Comparison of ENCODE assay signal across 10 mouse cellular contexts in the genomic region with DNA sequence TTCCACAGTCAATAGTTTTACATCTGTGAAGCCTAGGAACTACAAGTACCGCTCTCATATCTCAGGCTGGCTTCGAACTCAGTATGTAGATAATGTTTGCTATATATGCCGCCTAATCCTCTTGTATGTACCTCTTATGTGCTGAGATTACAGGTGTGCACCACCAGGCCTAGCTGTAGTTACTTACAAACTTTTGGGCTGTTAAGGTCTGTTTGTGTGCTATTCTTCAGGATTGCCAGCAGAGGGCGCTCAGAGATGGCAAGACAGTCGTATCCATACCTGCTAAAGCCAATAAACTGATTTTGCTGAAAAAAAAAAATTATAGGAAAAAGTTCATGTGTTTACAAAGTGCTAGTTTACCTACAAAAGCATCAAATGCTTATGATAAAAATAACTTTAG.
A peak's percentile ranks its signal among the peaks of the same experiment; 100 is the strongest.
DNase-seq lines count a peak whose midpoint lies in the region; ATAC-seq and TF ChIP-seq lines count a peak whose summit lies in the region.
"Had no signal": no experiment of that assay in that cellular context is flagged by ENCODE, and none has a peak within 500 bp of the region (broad histone marks: within the 10 kb centered on the region; RNA-seq: fewer than 3 reads in every experiment).

No protein-coding gene starts in this region.

- no peak overlapping the region for H3K27ac ChIP-seq in hindbrain, postnatal 0 days
- no peak overlapping the region for H3K27ac ChIP-seq in midbrain, embryonic 10.5 days (replicated peaks)
- H3K27ac ChIP-seq: embryonic facial prominence, embryonic 12.5 days; lung, embryonic 15.5 days had no signal

- no peaks in the 10 kb centered on the region for H3K4me1 ChIP-seq in hindbrain, postnatal 0 days (ENCODE audit: insufficient read depth, low read length)
- peaks cover 5% of the 10 kb centered on the region; the same call in 1 of the 2 replicates for H3K4me1 ChIP-seq in midbrain, embryonic 10.5 days
- H3K4me1 ChIP-seq: embryonic facial prominence, embryonic 12.5 days; lung, embryonic 15.5 days had no signal

- H3K27me3 ChIP-seq in hindbrain, postnatal 0 days (ENCODE audit: insufficient read depth, low read length): no peaks in the 10 kb centered on the region
- H3K27me3 ChIP-seq in midbrain, embryonic 10.5 days (ENCODE audit: low read depth, poor library complexity, severe bottlenecking): no peaks in the 10 kb centered on the region
- H3K27me3 ChIP-seq: embryonic facial prominence, embryonic 12.5 days; lung, embryonic 15.5 days had no signal

- no peak overlapping the region for H3K4me3 ChIP-seq in hindbrain, postnatal 0 days (ENCODE audit: low read length)
- no peak overlapping the region for H3K4me3 ChIP-seq in midbrain, embryonic 10.5 days
- H3K4me3 ChIP-seq: embryonic facial prominence, embryonic 12.5 days; lung, embryonic 15.5 days had no signal

- WGBS in hindbrain, postnatal 0 days: 28% methylated on average over 5 of the region's 5 CpGs
- WGBS in midbrain, embryonic 10.5 days: 29% methylated on average over 5 of the region's 5 CpGs

- intact Hi-C loops in heart, postnatal 14 days (cut with DNase I): loop anchor here (2.0 kb wide), 1 partner anchor 1022 kb away; no protein-coding TSS in a partner anchor
- intact Hi-C loops in heart, postnatal 25 days (cut with DNase I): loop anchor here (2.0 kb wide), 1 partner anchor 1022 kb away; no protein-coding TSS in a partner anchor

- DNase-seq in heart, postnatal 14 days: peak; percentile 26 to 34
- no peak for DNase-seq in heart, postnatal 25 days (ENCODE audit: low spot score)
- DNase-seq in 3T3-L1 (ENCODE audit: low read depth, low spot score): peak; percentile 64
- DNase-seq in R1 (ENCODE audit: low read depth, low spot score): peak; percentile 55
- peak; percentile 82 for DNase-seq in hindbrain, postnatal 0 days (ENCODE audit: low spot score)
- peak; percentile 32 for DNase-seq in midbrain, embryonic 10.5 days (ENCODE audit: low spot score)
- DNase-seq in testis, postnatal 10 days (ENCODE audit: low spot score): peak; percentile 66

- ATAC-seq in common myeloid progenitor, adult 5-6 weeks (replicated peaks; ENCODE audit: low read depth, poor library complexity, severe bottlenecking): peak; percentile 68
- 0 out of 2 replicates have a peak, but pooled peaks have one; percentile 51 for ATAC-seq in hindbrain, postnatal 0 days

- TF ChIP-seq CTCF in hindbrain, postnatal 0 days (IDR thresholded peaks at IDR 0.05; ENCODE audit: low read depth): peak; percentile 90

- H3K9ac ChIP-seq in hindbrain, postnatal 0 days (replicated peaks; ENCODE audit: low read length): no peak overlapping the region
- H3K9ac ChIP-seq: embryonic facial prominence, embryonic 12.5 days; lung, embryonic 15.5 days had no signal

- no peaks in the 10 kb centered on the region for H3K36me3 ChIP-seq in hindbrain, postnatal 0 days (ENCODE audit: insufficient read depth, low read length)
- H3K36me3 ChIP-seq in midbrain, embryonic 10.5 days: no peaks in the 10 kb centered on the region
- H3K36me3 ChIP-seq: embryonic facial prominence, embryonic 12.5 days; lung, embryonic 15.5 days had no signal

- no peaks in the 10 kb centered on the region for H3K9me3 ChIP-seq in hindbrain, postnatal 0 days (ENCODE audit: low read length)
- no peaks in the 10 kb centered on the region for H3K9me3 ChIP-seq in midbrain, embryonic 10.5 days (replicated peaks)
- H3K9me3 ChIP-seq: embryonic facial prominence, embryonic 12.5 days; lung, embryonic 15.5 days had no signal

- no peak overlapping the region for H3K4me2 ChIP-seq in hindbrain, postnatal 0 days (ENCODE audit: low read depth, low read length)
- H3K4me2 ChIP-seq: embryonic facial prominence, embryonic 12.5 days; lung, embryonic 15.5 days had no signal
